Mouse (Mus musculus) gastrocnemius, postnatal 4 days (tissue): ENCODE data around the gene Gpc3. TPM values are rescaled to one million over a fixed set of nuclear protein-coding genes. Genes with fewer than 3 reads are reported as not detected.
A peak's percentile ranks its signal among the peaks of the same experiment; 100 is the strongest.
"Not testable (repeated sequence)": the region's sequence is repeated elsewhere in the genome, so short reads cannot be mapped to it uniquely, and the experiment has no call there.

Source experiments
- DNase-seq, 2 experiments: peaks; one replicate each; pipeline ENCODE4 v3.0.0; 2021 to 2022; ENCODE audit warnings: low spot score in 2 of 2, mixed read lengths in 2 of 2
- microRNA-seq: library from miRNA; unstranded; fragments of <30 nt; microRNA quantifications from one replicate; pipeline ENCODE4 v1.2.0, GENCODE M21; 2021
- total RNA-seq, 2 experiments: library from RNA; stranded (reverse); gene quantifications; 2 replicates each; pipeline ENCODE4 v1.2.3; 2021

The Gpc3 gene
- total RNA-seq, 2 experiments from 2014 or later: 327 to 347 TPM

- no peak for DNase-seq
These were observed 325.8 kb downstream of the Gpc3 start for GRCm38 (mm10) chrX:52287944-52288343.

- DNase-seq: no peak
These were observed 331.7 kb downstream of the Gpc3 start for GRCm38 (mm10) chrX:52282070-52282469.

GRCm38 (mm10) chrX:52281103-52281900 lies 332.4 kb downstream of the Gpc3 start:
- no peak for DNase-seq

- DNase-seq: no peak
These were observed 334.9 kb downstream of the Gpc3 start for GRCm38 (mm10) chrX:52278687-52279359.

GRCm38 (mm10) chrX:52277599-52277998 lies 336.2 kb downstream of the Gpc3 start:
- no peak for DNase-seq

GRCm38 (mm10) chrX:52273016-52273415 lies 340.7 kb downstream of the Gpc3 start:
- DNase-seq: no peak

GRCm38 (mm10) chrX:52261991-52262390 lies 351.8 kb downstream of the Gpc3 start:
- peak in 1 of 2 experiments; percentile 10 for DNase-seq

GRCm38 (mm10) chrX:52261546-52261945 lies 352.2 kb downstream of the Gpc3 start:
- DNase-seq: peak in 1 of 2 experiments; percentile 6

- not testable (repeated sequence) for DNase-seq
These were observed 354.0 kb downstream of the Gpc3 start for GRCm38 (mm10) chrX:52259771-52260170.

GRCm38 (mm10) chrX:52254526-52254925 lies 359.2 kb downstream of the Gpc3 start:
- no peak for DNase-seq

- no peak for DNase-seq
These were observed 368.0 kb downstream of the Gpc3 start for GRCm38 (mm10) chrX:52245694-52246297.

- DNase-seq: no peak
These were observed 376.3 kb downstream of the Gpc3 start for GRCm38 (mm10) chrX:52237470-52237869.

GRCm38 (mm10) chrX:52231984-52232383 lies 381.8 kb downstream of the Gpc3 start:
- no peak for DNase-seq

- DNase-seq: no peak
These were observed 383.0 kb downstream of the Gpc3 start for GRCm38 (mm10) chrX:52230711-52231110.

Small RNA genes lying within 50 kb of the gene (microRNA-seq; reads per million reads assigned to microRNA genes)
- gene Mir6384 (not detected), gene Mir717 (not detected)

Other genes starting within 250 kb of the Gpc3 start
- gene Ccdc160, start 177.2 kb upstream of the Gpc3 start, total RNA-seq: under 1 TPM; 0.18 to 0.34 TPM